Mouse (Mus musculus) kidney, embryonic 15.5 days (tissue): ENCODE results near the gene Six2. TPM values are rescaled to one million over a fixed set of nuclear protein-coding genes. Genes with fewer than 3 reads are reported as not detected.

Source experiments
- ATAC-seq: fragments of 200-750 bp; cut with Nextera tagmentation; replicated peaks from 2 replicates; pipeline ENCODE4 v1.8.0; 2017; ENCODE audit warnings: moderate TSS enrichment; ENCODE audit not compliant: low FRiP score
- H3K27ac ChIP-seq: fragments of 300-500 bp; sonication (generic); 2 replicates; pipeline ENCODE4 v1.5.1; 2015; ENCODE audit warnings: mild to moderate bottlenecking, inconsistent platforms
- H3K27me3 ChIP-seq: fragments of 300-500 bp; sonication (generic); 2 replicates; pipeline ENCODE4 v1.6.1; 2015; ENCODE audit warnings: inconsistent platforms
- H3K36me3 ChIP-seq: fragments of 300-500 bp; sonication (generic); 2 replicates; pipeline ENCODE4 v1.6.1; 2015; ENCODE audit warnings: inconsistent platforms
- H3K4me1 ChIP-seq: fragments of 300-500 bp; sonication (generic); 2 replicates; pipeline ENCODE4 v1.6.1; 2015; ENCODE audit warnings: inconsistent platforms
- H3K4me2 ChIP-seq: fragments of 300-500 bp; sonication (generic); 2 replicates; pipeline ENCODE4 v1.6.1; 2015; ENCODE audit warnings: moderate library complexity, mild to moderate bottlenecking, inconsistent platforms
- H3K4me3 ChIP-seq: fragments of 300-500 bp; sonication (generic); replicated peaks from 2 replicates; pipeline ENCODE4 v1.5.1; 2015; ENCODE audit warnings: mild to moderate bottlenecking, inconsistent platforms
- H3K9ac ChIP-seq: fragments of 300-500 bp; sonication (generic); 2 replicates; pipeline ENCODE4 v1.6.1; 2015; ENCODE audit warnings: mild to moderate bottlenecking, inconsistent platforms
- H3K9me3 ChIP-seq: fragments of 300-500 bp; sonication (generic); replicated peaks from 2 replicates; pipeline ENCODE4 v1.6.1; 2016; ENCODE audit warnings: inconsistent platforms
- WGBS: fragments of 180-500 bp; shearing (Covaris S2); methylation state at CpG from one replicate; pipeline ENCODE4 v1.1.7; 2015; ENCODE audit warnings: mixed read lengths; 5-methylcytosine and 5-hydroxymethylcytosine counted together
- polyA plus RNA-seq: library from polyadenylated mRNA; unstranded; fragments of >200 nt; fragmentation: Nextera tagmentation; extraction: Ambion mirVana; gene quantifications from 2 replicates; pipeline ENCODE4 v1.2.1, GENCODE M21; 2015

Six2 gene
- 16.9 and 18.9 TPM in 2 replicates for polyA plus RNA-seq

- H3K4me2 ChIP-seq = peak within 1 kb of the TSS; percentile 74
- no peaks in the 10 kb centered on the region for H3K9me3 ChIP-seq
- peak within 1 kb of the TSS; percentile 62 for H3K9ac ChIP-seq
- H3K36me3 ChIP-seq = no peaks in the 10 kb centered on the region
- 1% methylated on average over 55 of the region's 55 CpGs for WGBS
- peaks cover 95% of the 10 kb centered on the region for H3K27me3 ChIP-seq
- peaks cover 60% of the 10 kb centered on the region for H3K4me1 ChIP-seq
- H3K27ac ChIP-seq = peak within 1 kb of the TSS; percentile 84
- peak within 1 kb of the TSS; percentile 57 for H3K4me3 ChIP-seq
- peak; percentile 92 for ATAC-seq
Observed at GRCm38 (mm10) chr17:85688236-85688910, at the start of gene Six2. Gene Six2 (minus strand): TSS chr17:85688274.

- no peaks in the 10 kb centered on the region for H3K36me3 ChIP-seq
- peak; percentile 90 for ATAC-seq
- H3K27me3 ChIP-seq = no peaks in the 10 kb centered on the region
- H3K27ac ChIP-seq = no peak overlapping the region
- no peak overlapping the region for H3K4me2 ChIP-seq
- H3K9me3 ChIP-seq = no peaks in the 10 kb centered on the region
- no peaks in the 10 kb centered on the region; the same call in 1 of the 2 replicates for H3K4me1 ChIP-seq
- no peak overlapping the region for H3K4me3 ChIP-seq
- no peak overlapping the region for H3K9ac ChIP-seq
- 16% methylated on average over 19 of the region's 19 CpGs for WGBS
Observed at GRCm38 (mm10) chr17:85737090-85737780, 49.2 kb upstream of the Six2 start.

- Histone ChIP-seq H3K9ac (no peak overlapping the region), H3K36me3 (no peaks in the 10 kb centered on the region), H3K27ac (no peak overlapping the region), H3K4me1 (no peaks in the 10 kb centered on the region), H3K9me3 (no peaks in the 10 kb centered on the region), H3K27me3 (no peaks in the 10 kb centered on the region), H3K4me2 (no peak overlapping the region), H3K4me3 (no peak overlapping the region)
- WGBS = 82% methylated on average over 5 of the region's 5 CpGs
- no peak for ATAC-seq
Observed at GRCm38 (mm10) chr17:85731329-85731728, 43.3 kb upstream of the Six2 start.

GRCm38 (mm10) chr17:85730231-85731015, 42.3 kb upstream of the Six2 start:
- Histone ChIP-seq H3K9me3 (no peaks in the 10 kb centered on the region), H3K4me2 (no peak overlapping the region), H3K9ac (no peak overlapping the region), H3K27me3 (no peaks in the 10 kb centered on the region), H3K27ac (no peak overlapping the region), H3K4me3 (no peak overlapping the region), H3K4me1 (no peaks in the 10 kb centered on the region), H3K36me3 (no peaks in the 10 kb centered on the region)
- ATAC-seq = no peak
- 87% methylated on average over 12 of the region's 12 CpGs for WGBS

GRCm38 (mm10) chr17:85728071-85728718, 40.1 kb upstream of the Six2 start:
- no peak overlapping the region for H3K9ac ChIP-seq
- H3K27ac ChIP-seq = no peak overlapping the region
- no peak overlapping the region for H3K4me3 ChIP-seq
- H3K4me2 ChIP-seq = no peak overlapping the region
- no peaks in the 10 kb centered on the region for H3K4me1 ChIP-seq
- H3K27me3 ChIP-seq = no peaks in the 10 kb centered on the region
- no peaks in the 10 kb centered on the region for H3K36me3 ChIP-seq
- ATAC-seq = no peak
- no peaks in the 10 kb centered on the region for H3K9me3 ChIP-seq
- 89% methylated on average over 5 of the region's 5 CpGs for WGBS

GRCm38 (mm10) chr17:85725988-85726387, 37.9 kb upstream of the Six2 start:
- Histone ChIP-seq H3K36me3 (no peaks in the 10 kb centered on the region), H3K27me3 (no peaks in the 10 kb centered on the region), H3K4me1 (no peaks in the 10 kb centered on the region), H3K4me3 (no peak overlapping the region), H3K27ac (no peak overlapping the region), H3K9ac (no peak overlapping the region), H3K9me3 (no peaks in the 10 kb centered on the region), H3K4me2 (no peak overlapping the region)
- 87% methylated on average over 9 of the region's 9 CpGs for WGBS
- ATAC-seq = no peak

GRCm38 (mm10) chr17:85723166-85723565, 35.1 kb upstream of the Six2 start:
- Histone ChIP-seq H3K27me3 (no peaks in the 10 kb centered on the region), H3K4me3 (no peak overlapping the region), H3K36me3 (no peaks in the 10 kb centered on the region), H3K4me2 (no peak overlapping the region), H3K9me3 (no peaks in the 10 kb centered on the region), H3K9ac (no peak overlapping the region), H3K4me1 (no peaks in the 10 kb centered on the region), H3K27ac (no peak overlapping the region)
- WGBS = 73% methylated on average over 5 of the region's 5 CpGs
- no peak for ATAC-seq

- H3K27ac ChIP-seq = no peak overlapping the region
- 60% methylated on average over 7 of the region's 7 CpGs for WGBS
- no peak overlapping the region for H3K4me3 ChIP-seq
- no peaks in the 10 kb centered on the region for H3K27me3 ChIP-seq
- H3K9me3 ChIP-seq = no peaks in the 10 kb centered on the region
- no peaks in the 10 kb centered on the region for H3K4me1 ChIP-seq
- no peaks in the 10 kb centered on the region for H3K36me3 ChIP-seq
- ATAC-seq = no peak
- no peak overlapping the region for H3K9ac ChIP-seq
- no peak overlapping the region for H3K4me2 ChIP-seq
Observed at GRCm38 (mm10) chr17:85717266-85717665, 29.2 kb upstream of the Six2 start.

- Histone ChIP-seq H3K4me1 (no peaks in the 10 kb centered on the region), H3K27ac (no peak overlapping the region), H3K4me2 (no peak overlapping the region), H3K27me3 (no peaks in the 10 kb centered on the region), H3K36me3 (no peaks in the 10 kb centered on the region), H3K9ac (no peak overlapping the region), H3K4me3 (no peak overlapping the region), H3K9me3 (no peaks in the 10 kb centered on the region)
- ATAC-seq = no peak
- WGBS = 75% methylated on average over 11 of the region's 11 CpGs
Observed at GRCm38 (mm10) chr17:85715784-85716183, 27.7 kb upstream of the Six2 start.

- Histone ChIP-seq H3K4me3 (no peak overlapping the region), H3K27ac (no peak overlapping the region), H3K4me1 (no peaks in the 10 kb centered on the region), H3K4me2 (no peak overlapping the region), H3K27me3 (no peaks in the 10 kb centered on the region), H3K9ac (no peak overlapping the region), H3K9me3 (no peaks in the 10 kb centered on the region), H3K36me3 (no peaks in the 10 kb centered on the region)
- WGBS = 60% methylated on average over 5 of the region's 5 CpGs
- ATAC-seq = no peak
Observed at GRCm38 (mm10) chr17:85714370-85714769, 26.3 kb upstream of the Six2 start.

GRCm38 (mm10) chr17:85712874-85713273, 24.8 kb upstream of the Six2 start:
- WGBS = 72% methylated on average over 10 of the region's 10 CpGs
- Histone ChIP-seq H3K27me3 (no peaks in the 10 kb centered on the region), H3K27ac (no peak overlapping the region), H3K9me3 (no peaks in the 10 kb centered on the region), H3K4me1 (no peaks in the 10 kb centered on the region), H3K36me3 (0 out of 2 replicates have a peak, but pooled peaks cover 4% of the 10 kb centered on the region), H3K4me3 (no peak overlapping the region), H3K9ac (no peak overlapping the region), H3K4me2 (no peak overlapping the region)
- ATAC-seq = no peak
